Mouse (Mus musculus) heart, postnatal 0 days (tissue): ENCODE data around the gene Rbm33. TPM values are rescaled to one million over a fixed set of nuclear protein-coding genes. Genes with fewer than 3 reads are reported as not detected.
A peak's percentile ranks its signal among the peaks of the same experiment; 100 is the strongest.

Experiments used
- ATAC-seq: fragments of 200-750 bp; cut with Nextera tagmentation; 2 replicates; pipeline ENCODE4 v1.8.0; 2017; ENCODE audit warnings: low read depth, moderate number of reproducible peaks, moderate library complexity; ENCODE audit not compliant: insufficient read depth
- DNase-seq: peaks from one replicate; pipeline ENCODE4 v3.0.0-alpha.2; 2016; ENCODE audit warnings: low spot score
- H3K27ac ChIP-seq: fragments of 300-500 bp; sonication (generic); 2 replicates; pipeline ENCODE4 v1.5.1; 2014; ENCODE audit warnings: low read depth, mild to moderate bottlenecking
- H3K27me3 ChIP-seq: fragments of 300-500 bp; sonication (generic); 2 replicates; pipeline ENCODE4 v1.6.1; 2014; ENCODE audit warnings: low read length, mixed read lengths; ENCODE audit not compliant: control insufficient read depth, insufficient read depth
- H3K36me3 ChIP-seq: fragments of 300-500 bp; sonication (generic); replicated peaks from 2 replicates; pipeline ENCODE4 v1.6.1; 2014; ENCODE audit warnings: low read length, mixed read lengths; ENCODE audit not compliant: control insufficient read depth, insufficient read depth
- H3K4me1 ChIP-seq: fragments of 300-500 bp; sonication (generic); 2 replicates; pipeline ENCODE4 v1.6.1; 2014; ENCODE audit warnings: antibody characterized with exemption; ENCODE audit not compliant: control insufficient read depth, insufficient read depth
- H3K4me2 ChIP-seq: fragments of 300-500 bp; sonication (generic); 2 replicates; pipeline ENCODE4 v1.6.1; 2014; ENCODE audit warnings: low read depth, mild to moderate bottlenecking, low read length, moderate library complexity
- H3K4me3 ChIP-seq: fragments of 300-500 bp; sonication (generic); 2 replicates; pipeline ENCODE4 v1.5.1; 2014; ENCODE audit warnings: low read depth, low read length
- H3K9ac ChIP-seq: fragments of 300-500 bp; sonication (generic); replicated peaks from 2 replicates; pipeline ENCODE4 v1.6.1; 2014; ENCODE audit warnings: low read depth, low read length, mixed read lengths
- H3K9me3 ChIP-seq: fragments of 300-500 bp; sonication (generic); replicated peaks from 2 replicates; pipeline ENCODE4 v1.6.1; 2016; ENCODE audit warnings: low read length; ENCODE audit not compliant: control insufficient read depth
- CTCF ChIP-seq: IDR thresholded peaks from 2 replicates; pipeline ENCODE4 v1.5.1; 2016; ENCODE audit warnings: antibody characterized with exemption, control low read depth, low read depth
- EP300 ChIP-seq: IDR thresholded peaks from 2 replicates; pipeline ENCODE4 v1.6.1; 2016; ENCODE audit warnings: antibody characterized with exemption, low read depth
- WGBS: fragments of 180-500 bp; shearing (Covaris S2); extraction: QIAGEN DNeasy Blood & Tissue Kit; methylation state at CpG from one replicate; pipeline ENCODE4 v1.1.7; 2014; 5-methylcytosine and 5-hydroxymethylcytosine counted together
- polyA plus RNA-seq: library from polyadenylated mRNA; unstranded; fragments of >200 nt; fragmentation: Nextera tagmentation; extraction: Ambion mirVana; gene quantifications from 2 replicates; pipeline ENCODE4 v1.2.1, GENCODE M21; 2015
- total RNA-seq: library from RNA; depleted of rRNA; stranded (reverse); fragments of >200 nt; gene quantifications from 2 replicates; pipeline ENCODE4 v1.2.3, GENCODE M21; 2014; ENCODE audit warnings: low replicate concordance

Rbm33 gene
- total and polyA plus RNA-seq, 2 experiments from 2014 or later: 6.6 to 17.1 TPM

GRCm38 (mm10) chr5:28324457-28324856 lies 7.5 kb downstream of the Rbm33 start:
- Histone ChIP-seq H3K9me3 (no peaks in the 10 kb centered on the region), H3K27me3 (no peaks in the 10 kb centered on the region), H3K4me2 (no peak overlapping the region), H3K4me3 (no peak overlapping the region), H3K27ac (no peak overlapping the region), H3K9ac (no peak overlapping the region), H3K36me3 (0 out of 2 replicates have a peak, but pooled peaks cover 2% of the 10 kb centered on the region), H3K4me1 (peaks cover 24% of the 10 kb centered on the region)
- ATAC-seq (no peak), DNase-seq (no peak)
- TF ChIP-seq CTCF: no peak
- no peak for TF ChIP-seq EP300
- 45% methylated on average over 1 of the region's 1 CpGs for WGBS

DNA sequence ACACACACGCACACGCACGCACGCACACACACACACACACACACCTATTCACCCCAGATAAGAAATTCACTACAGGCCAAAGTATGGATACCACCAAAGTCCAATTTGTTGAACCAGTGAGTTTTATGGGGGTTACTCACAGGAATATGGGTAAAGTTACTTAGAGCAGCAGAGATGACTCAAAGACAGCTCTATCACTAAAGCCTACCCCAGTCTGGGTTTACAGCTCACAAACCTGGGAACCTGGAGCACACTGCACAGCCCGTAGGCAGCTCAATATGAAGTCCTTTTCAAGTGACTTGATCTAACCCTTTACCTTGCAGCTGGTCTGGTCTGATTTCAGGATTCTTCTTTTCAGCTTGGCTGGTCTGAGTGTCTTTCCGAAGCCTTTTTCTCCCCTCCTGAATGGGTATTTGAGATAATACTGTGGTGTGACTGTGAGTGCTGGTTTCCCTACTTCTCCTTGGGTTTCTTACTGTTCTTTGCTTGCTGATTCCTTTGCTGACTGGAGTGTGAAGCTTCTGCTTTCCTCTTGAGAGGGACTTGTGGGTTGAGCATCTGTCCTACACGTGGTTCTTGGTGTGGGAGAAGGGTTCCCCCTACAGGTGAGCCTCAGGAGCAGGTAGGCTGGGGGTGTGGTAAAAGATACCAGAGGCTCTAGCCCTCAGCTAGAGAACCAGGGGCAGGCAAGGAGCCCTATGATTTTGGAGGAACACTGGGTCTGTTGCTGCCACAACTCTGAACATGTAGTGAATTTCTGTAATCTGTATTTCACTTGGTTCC lies 12.3 kb downstream of the Rbm33 start:
- Histone ChIP-seq H3K27ac (no peak overlapping the region), H3K4me3 (no peak overlapping the region), H3K9me3 (no peaks in the 10 kb centered on the region), H3K36me3 (peaks cover 14% of the 10 kb centered on the region), H3K27me3 (no peaks in the 10 kb centered on the region), H3K4me2 (no peak overlapping the region), H3K9ac (no peak overlapping the region), H3K4me1 (peaks cover 21% of the 10 kb centered on the region; the same call in 1 of the 2 replicates)
- ATAC-seq: no peak
- DNase-seq: no peak
- TF ChIP-seq CTCF: peak; percentile 47
- no peak for TF ChIP-seq EP300
- WGBS: 81% methylated on average over 7 of the region's 7 CpGs

- H3K27ac ChIP-seq: no peak overlapping the region
- no peak for DNase-seq
- peaks cover 51% of the 10 kb centered on the region for H3K36me3 ChIP-seq
Measured at GRCm38 (mm10) chr5:28333731-28334130, 16.8 kb downstream of the Rbm33 start.

DNA sequence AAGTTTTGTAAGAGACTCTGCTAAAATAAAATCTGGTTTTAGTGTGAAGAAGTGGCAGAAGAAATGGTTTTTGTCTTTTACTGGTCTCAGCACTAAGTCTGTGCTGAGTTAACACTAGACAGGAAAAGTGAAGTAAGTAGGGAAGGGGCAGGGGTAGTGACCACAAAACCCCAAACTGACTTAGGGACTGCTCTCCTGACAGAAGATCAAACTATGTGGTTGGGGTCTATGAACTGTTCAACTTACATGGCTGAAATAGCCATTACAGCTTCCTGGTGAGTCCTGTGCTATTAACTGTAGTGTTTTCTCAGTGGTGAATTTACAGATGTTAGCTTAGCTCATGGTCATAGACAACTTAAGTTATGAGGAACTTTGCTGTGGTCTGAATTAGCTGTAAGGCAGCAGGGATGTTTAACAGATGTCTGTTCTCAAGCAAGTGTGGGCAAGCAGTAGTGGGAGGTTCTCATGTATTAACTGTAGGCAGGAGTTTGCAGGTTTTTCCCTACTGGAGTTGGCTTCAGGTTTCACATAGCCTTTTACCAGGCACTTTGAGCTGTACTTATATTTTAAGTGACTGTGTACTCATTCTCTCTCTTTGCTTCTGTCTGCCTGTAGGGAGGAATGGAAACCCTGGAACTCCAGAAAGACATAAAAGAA lies 35.1 kb downstream of the Rbm33 start:
- Histone ChIP-seq H3K36me3 (peaks cover 28% of the 10 kb centered on the region), H3K4me1 (no peaks in the 10 kb centered on the region), H3K27me3 (no peaks in the 10 kb centered on the region), H3K27ac (no peak overlapping the region), H3K9me3 (no peaks in the 10 kb centered on the region), H3K9ac (no peak overlapping the region), H3K4me2 (no peak overlapping the region), H3K4me3 (no peak overlapping the region)
- DNase-seq (no peak), ATAC-seq (no peak)
- TF ChIP-seq CTCF (no peak), EP300 (no peak)

More at GRCm38 (mm10) chr5:28333731-28334130, 16.8 kb downstream of the Rbm33 start:
- WGBS: 53% methylated on average over 2 of the region's 2 CpGs
- peaks cover 5% of the 10 kb centered on the region; the same call in 1 of the 2 replicates for H3K4me1 ChIP-seq
- H3K4me3 ChIP-seq: no peak overlapping the region
- no peak for TF ChIP-seq EP300
- TF ChIP-seq CTCF: no peak
- H3K9ac ChIP-seq: no peak overlapping the region
- no peak overlapping the region for H3K4me2 ChIP-seq
- no peaks in the 10 kb centered on the region for H3K9me3 ChIP-seq
- no peak for ATAC-seq
- no peaks in the 10 kb centered on the region for H3K27me3 ChIP-seq

DNA sequence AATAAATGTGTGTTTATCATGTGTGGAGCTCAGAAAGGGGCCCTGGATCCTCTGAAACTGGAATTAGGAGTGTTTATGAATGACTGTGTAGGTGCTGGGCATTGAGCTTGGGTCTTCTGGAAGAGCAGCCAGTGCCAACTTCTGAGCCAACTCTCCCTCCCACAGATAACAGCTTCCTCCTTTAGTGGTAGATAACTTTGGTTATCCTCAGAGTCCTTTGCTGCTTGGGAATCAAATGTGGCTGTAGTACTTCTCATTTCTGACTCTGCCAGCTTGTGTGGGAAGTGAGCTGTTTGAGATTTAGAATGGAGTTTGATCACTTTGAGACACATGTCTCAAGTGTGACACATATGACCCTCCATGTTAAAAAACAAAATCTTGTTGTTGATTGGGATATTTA lies 38.7 kb downstream of the Rbm33 start:
- Histone ChIP-seq H3K9me3 (no peaks in the 10 kb centered on the region), H3K4me2 (no peak overlapping the region), H3K27me3 (no peaks in the 10 kb centered on the region), H3K36me3 (peaks cover 52% of the 10 kb centered on the region), H3K4me3 (no peak overlapping the region), H3K4me1 (no peaks in the 10 kb centered on the region), H3K27ac (no peak overlapping the region), H3K9ac (no peak overlapping the region)
- TF ChIP-seq EP300 (no peak), CTCF (no peak)
- ATAC-seq (no peak), DNase-seq (no peak)
